Mouse (Mus musculus) mammary gland, adult 2 months (tissue): Measurements from ENCODE around the gene Clk3. TPM values are rescaled to one million over a fixed set of nuclear protein-coding genes. Genes with fewer than 3 reads are reported as not detected.

Experiments
- polyA plus RNA-seq: library from polyadenylated mRNA; depleted of rRNA; stranded (reverse); fragments of >200 nt; gene quantifications from 2 replicates; pipeline ENCODE4 v1.2.3, GENCODE M21; 2012; ENCODE audit warnings: low replicate concordance; rRNA removed

Clk3 gene
- 82.5 and 138 TPM in 2 replicates for polyA plus RNA-seq

GRCm38 (mm10) chr9:57765364-57766351 is at the start of gene Clk3:
Clk3 (minus strand) TSS chr9:57765860.

GRCm38 (mm10) chr9:57708068-57708719 is 57.5 kb downstream of the Clk3 start, which contains the start of gene Edc3:
Edc3 (plus strand) TSS chr9:57708540.

Other genes starting within 250 kb of the Clk3 start
- 532 and 565 TPM in 2 replicates for gene Cox5a, start 244.6 kb downstream of the Clk3 start, polyA plus RNA-seq
- gene Fam219b, start 228.3 kb downstream of the Clk3 start, polyA plus RNA-seq = 6.0 and 28.5 TPM in 2 replicates
- 27.1 and 70.1 TPM in 2 replicates for gene Mpi, start 213.1 kb downstream of the Clk3 start, polyA plus RNA-seq
- 119 and 132 TPM in 2 replicates for gene Scamp2, start 204.9 kb downstream of the Clk3 start, polyA plus RNA-seq
- 38.7 and 43.9 TPM in 2 replicates for gene Ulk3, start 176.4 kb downstream of the Clk3 start, polyA plus RNA-seq
- gene Cplx3, start 159.6 kb downstream of the Clk3 start, polyA plus RNA-seq = not detected in 2 replicates
- 0.26 and 0.37 TPM in 2 replicates for gene Lman1l, start 145.1 kb downstream of the Clk3 start, polyA plus RNA-seq
- gene Csk, start 112.2 kb downstream of the Clk3 start, polyA plus RNA-seq = 70.4 and 149 TPM in 2 replicates
- 3.1 TPM in 1 of 2 replicates, not detected in the other for gene Cyp1a2, start 82.2 kb downstream of the Clk3 start, polyA plus RNA-seq
- gene Cyp1a1, start 77.9 kb downstream of the Clk3 start, polyA plus RNA-seq = 0.69 and 1.1 TPM in 2 replicates
- gene Edc3, start 57.3 kb downstream of the Clk3 start, polyA plus RNA-seq = 11.0 and 14.9 TPM in 2 replicates
- 18.6 and 25.9 TPM in 2 replicates for gene Arid3b, start 70.9 kb upstream of the Clk3 start, polyA plus RNA-seq
- 156 and 194 TPM in 2 replicates for gene Ubl7, start 145.1 kb upstream of the Clk3 start, polyA plus RNA-seq
- gene Sema7a, start 174.3 kb upstream of the Clk3 start, polyA plus RNA-seq = 26.7 and 42.6 TPM in 2 replicates
- 1.1 and 1.8 TPM in 2 replicates for gene Cyp11a1, start 240.6 kb upstream of the Clk3 start, polyA plus RNA-seq